Mouse (Mus musculus) adrenal gland, postnatal 14 days (tissue): ENCODE results near the gene Ankrd33b. TPM values are rescaled to one million over a fixed set of nuclear protein-coding genes. Genes with fewer than 3 reads are reported as not detected.

Source experiments
- total RNA-seq: library from RNA; stranded (reverse); gene quantifications from 2 replicates; pipeline ENCODE4 v1.2.3, GENCODE M21; 2021

The Ankrd33b gene
- total RNA-seq, 1 experiment from 2014 or later: 1.9 TPM

Other genes with a start within 250 kb of the Ankrd33b start
- gene Dap, start 143.4 kb downstream of the Ankrd33b start, total RNA-seq: 66.7 and 81.4 TPM in 2 replicates
- gene Ropn1l, start 86.0 kb upstream of the Ankrd33b start, total RNA-seq: 1.1 and 2.3 TPM in 2 replicates
- gene March6, start 163.3 kb upstream of the Ankrd33b start, total RNA-seq: 105 TPM in 2 replicates
- 73.9 and 91.6 TPM in 2 replicates for gene Cmbl, start 197.7 kb upstream of the Ankrd33b start, total RNA-seq
- gene Cct5, start 234.1 kb upstream of the Ankrd33b start, total RNA-seq: 290 and 308 TPM in 2 replicates
- 17.1 and 21.7 TPM in 2 replicates for gene Fam173b, start 234.1 kb upstream of the Ankrd33b start, total RNA-seq